ENCODE assay signal across 25 mouse cellular contexts in genomic region chrX:12112166-12112565, GRCm38 (mm10). TPM values are rescaled to one million over a fixed set of nuclear protein-coding genes. Genes with fewer than 3 reads are reported as not detected.
DNase-seq lines count a peak whose midpoint lies in the region; ATAC-seq and TF ChIP-seq lines count a peak whose summit lies in the region.
"Had no signal": no experiment of that assay in that cellular context is flagged by ENCODE, and none has a peak within 500 bp of the region (broad histone marks: within the 10 kb centered on the region; RNA-seq: fewer than 3 reads in every experiment).

No protein-coding gene starts in this region.

- H3K36me3 ChIP-seq in heart, adult 2 months (ENCODE audit: control insufficient read depth, insufficient read depth, low read length), result no peaks in the 10 kb centered on the region
- H3K36me3 ChIP-seq in heart, embryonic 10.5 days, result no peaks in the 10 kb centered on the region
- no peaks in the 10 kb centered on the region for H3K36me3 ChIP-seq in heart, embryonic 16.5 days (ENCODE audit: control insufficient read depth, insufficient read depth)
- H3K36me3 ChIP-seq in liver, embryonic 11.5 days (ENCODE audit: control insufficient read depth, insufficient read depth, low read length), result no peaks in the 10 kb centered on the region
- H3K36me3 ChIP-seq: embryonic facial prominence, embryonic 10.5 days; forebrain, embryonic 10.5 days; kidney, embryonic 15.5 days; limb, embryonic 10.5 days; midbrain, embryonic 15.5 days; neural tube, embryonic 13.5 days had no signal

- no peak overlapping the region for H3K4me2 ChIP-seq in heart, embryonic 16.5 days (ENCODE audit: low read depth, low read length)
- H3K4me2 ChIP-seq in liver, embryonic 11.5 days, result no peak overlapping the region
- H3K4me2 ChIP-seq: kidney, embryonic 15.5 days; midbrain, embryonic 15.5 days; neural tube, embryonic 13.5 days had no signal

- peak overlapping the region; percentile 65 for H3K27ac ChIP-seq in heart, adult 2 months
- no peak overlapping the region for H3K27ac ChIP-seq in heart, embryonic 10.5 days
- peak overlapping the region; percentile 86 for H3K27ac ChIP-seq in heart, embryonic 16.5 days (ENCODE audit: low read length)
- no peak overlapping the region for H3K27ac ChIP-seq in liver, embryonic 11.5 days (ENCODE audit: low read depth, low read length)
- H3K27ac ChIP-seq: embryonic facial prominence, embryonic 10.5 days; forebrain, embryonic 10.5 days; kidney, embryonic 15.5 days; left cerebral cortex, adult 2 months; limb, embryonic 10.5 days; macrophage; midbrain, embryonic 15.5 days; neural tube, embryonic 13.5 days had no signal

- no peak for TF ChIP-seq CTCF in heart, adult 2 months (IDR thresholded peaks at IDR 0.05)

- H3K9me3 ChIP-seq in heart, embryonic 10.5 days, result no peaks in the 10 kb centered on the region
- peaks cover 3% of the 10 kb centered on the region; the same call in 1 of the 2 replicates for H3K9me3 ChIP-seq in heart, embryonic 16.5 days (replicated peaks; ENCODE audit: control insufficient read depth, low read length)
- no peaks in the 10 kb centered on the region for H3K9me3 ChIP-seq in liver, embryonic 11.5 days (ENCODE audit: control insufficient read depth, low read length)
- H3K9me3 ChIP-seq: embryonic facial prominence, embryonic 10.5 days; forebrain, embryonic 10.5 days; kidney, embryonic 15.5 days; limb, embryonic 10.5 days; midbrain, embryonic 15.5 days; neural tube, embryonic 13.5 days had no signal

- TF ChIP-seq POLR2A in heart, adult 2 months (IDR thresholded peaks at IDR 0.05; ENCODE audit: insufficient read depth, low read depth, low read length), result no peak

- H3K27me3 ChIP-seq in heart, adult 2 months (ENCODE audit: control insufficient read depth, insufficient read depth, low read length), result no peaks in the 10 kb centered on the region
- H3K27me3 ChIP-seq in heart, embryonic 10.5 days (ENCODE audit: insufficient read depth, poor library complexity, severe bottlenecking), result no peaks in the 10 kb centered on the region
- H3K27me3 ChIP-seq in heart, embryonic 16.5 days (ENCODE audit: control insufficient read depth, insufficient read depth, low read length), result 0 out of 2 replicates have a peak, but pooled peaks cover 2% of the 10 kb centered on the region
- H3K27me3 ChIP-seq in liver, embryonic 11.5 days (replicated peaks; ENCODE audit: control insufficient read depth, insufficient read depth, low read length), result no peaks in the 10 kb centered on the region
- H3K27me3 ChIP-seq: midbrain, embryonic 15.5 days; neural tube, embryonic 13.5 days had no signal

- intact Hi-C loops in heart, adult 2 months (cut with DNase I), result no loop called here

- peak in 1 of 2 experiments; percentile 29 for DNase-seq in heart, adult 2 months
- no peak for DNase-seq in heart, embryonic 10.5 days (ENCODE audit: low spot score)
- peak; percentile 74 for DNase-seq in NIH3T3 (ENCODE audit: low read depth)
- peak; percentile 44 for DNase-seq in skeletal muscle tissue, adult 2 months (ENCODE audit: low read depth, low spot score)
- no peak for DNase-seq in liver, embryonic 11.5 days (ENCODE audit: low spot score)
- DNase-seq in MN1 (ENCODE audit: low spot score), result no peak
- DNase-seq: adrenal gland, postnatal 25 days; cerebellum, adult 9-10 months; forebrain, postnatal 0 days; kidney, adult 11 months; kidney, postnatal 4 days; liver; retina, postnatal 1 day; right cerebral cortex, postnatal 25 days; thymus, postnatal 14 days had no signal

- no peaks in the 10 kb centered on the region; the same call in 1 of the 2 replicates for H3K79me2 ChIP-seq in heart, adult 2 months (replicated peaks; ENCODE audit: control insufficient read depth, insufficient read depth, low read length)

- peaks cover 1% of the 10 kb centered on the region; the same call in 1 of the 2 replicates for H3K4me1 ChIP-seq in heart, adult 2 months (ENCODE audit: control insufficient read depth, insufficient read depth, low read length)
- H3K4me1 ChIP-seq in heart, embryonic 10.5 days, result peaks cover 15% of the 10 kb centered on the region; the same call in 1 of the 2 replicates
- H3K4me1 ChIP-seq in heart, embryonic 16.5 days (ENCODE audit: control insufficient read depth, insufficient read depth, low read length), result peaks cover 22% of the 10 kb centered on the region
- no peaks in the 10 kb centered on the region for H3K4me1 ChIP-seq in liver, embryonic 11.5 days (replicated peaks; ENCODE audit: control insufficient read depth, insufficient read depth, low read length)

- peak; percentile 70; the same call in 1 of the 2 replicates for ATAC-seq in heart, embryonic 16.5 days (replicated peaks; ENCODE audit: extremely low read depth, insufficient read depth, low FRiP score)
- no peak for ATAC-seq in liver, embryonic 11.5 days (replicated peaks; ENCODE audit: low FRiP score)
- ATAC-seq: forebrain, postnatal 0 days; lung, postnatal 0 days; midbrain, embryonic 15.5 days had no signal

- no peak overlapping the region for H3K9ac ChIP-seq in heart, adult 2 months (ENCODE audit: low read depth, low read length)
- H3K9ac ChIP-seq in heart, embryonic 16.5 days (ENCODE audit: low read length), result no peak overlapping the region
- no peak overlapping the region for H3K9ac ChIP-seq in liver, embryonic 11.5 days (ENCODE audit: low read depth, low read length)
- H3K9ac ChIP-seq: forebrain, postnatal 0 days; kidney, embryonic 15.5 days; midbrain, embryonic 15.5 days; neural tube, embryonic 13.5 days had no signal

- WGBS in heart, adult 2 months, result 56% methylated on average over 4 of the region's 4 CpGs
- 74% methylated on average over 4 of the region's 4 CpGs for WGBS in heart, embryonic 10.5 days
- WGBS in heart, embryonic 16.5 days, result 55% methylated on average over 4 of the region's 4 CpGs
- WGBS in liver, embryonic 11.5 days, result 92% methylated on average over 4 of the region's 4 CpGs

- no peak for TF ChIP-seq EP300 in heart, adult 2 months (IDR thresholded peaks at IDR 0.05; ENCODE audit: insufficient read depth, low read depth, low read length)

- H3K4me3 ChIP-seq in heart, adult 2 months, result no peak overlapping the region
- H3K4me3 ChIP-seq in heart, embryonic 10.5 days, result no peak overlapping the region
- H3K4me3 ChIP-seq in heart, embryonic 16.5 days (ENCODE audit: low read length), result no peak overlapping the region
- no peak overlapping the region for H3K4me3 ChIP-seq in liver, embryonic 11.5 days (ENCODE audit: low read depth, low read length)
- H3K4me3 ChIP-seq: embryonic facial prominence, embryonic 10.5 days; forebrain, embryonic 10.5 days; kidney, embryonic 15.5 days; left cerebral cortex, adult 2 months; limb, embryonic 10.5 days; midbrain, embryonic 15.5 days; neural tube, embryonic 13.5 days had no signal

RNA-seq across cellular contexts. Expression of gene Bcor, which starts 48.0 kb away (rescaled TPM):
- total RNA-seq in heart, adult 2 months (2021), result 10 to 100 TPM; 18.0 to 22.4 TPM
- 11.2 and 15.3 TPM in 2 replicates for polyA plus RNA-seq in heart, adult 2 months (2012; rRNA removed)
- polyA plus RNA-seq in heart, embryonic 10.5 days (2016; fragmentation: Nextera tagmentation; extraction: Ambion mirVana), result 17.5 and 20.8 TPM in 2 replicates
- polyA plus RNA-seq in heart, embryonic 16.5 days (2015; fragmentation: Nextera tagmentation; extraction: Ambion mirVana), result 11.5 and 13.5 TPM in 2 replicates
- 14.5 and 14.8 TPM in 2 replicates for polyA plus RNA-seq in liver, embryonic 11.5 days (2014; fragmentation: Nextera tagmentation; extraction: Ambion mirVana)

Comparison
In these comparisons a context has a peak if more than half of its experiments do, and no peak if none do; other contexts are left out.
1. H3K27ac ChIP-seq: peak in heart, adult 2 months (single experiment) and heart, embryonic 16.5 days (single experiment); none in heart, embryonic 10.5 days (single experiment) and liver, embryonic 11.5 days (single experiment).
2. DNase-seq: peak in NIH3T3 (single experiment) and skeletal muscle tissue, adult 2 months (single experiment); none in heart, embryonic 10.5 days (single experiment), liver, embryonic 11.5 days (single experiment) and MN1 (single experiment).